Mouse (Mus musculus) ES-Bruce4 (cell line): ENCODE results near the gene Gpr143. TPM values are rescaled to one million over a fixed set of nuclear protein-coding genes. Genes with fewer than 3 reads are reported as not detected.

Source experiments
- H3K27ac ChIP-seq: 2 replicates; pipeline ENCODE4 v1.5.1; 2012; ENCODE audit warnings: low read length, inconsistent platforms; ENCODE audit not compliant: insufficient read depth
- H3K27me3 ChIP-seq: 2 replicates; pipeline ENCODE4 v1.6.1; 2012; ENCODE audit warnings: mild to moderate bottlenecking, low read length, inconsistent platforms; ENCODE audit not compliant: control insufficient read depth, poor library complexity, insufficient read depth, severe bottlenecking
- H3K36me3 ChIP-seq: 2 replicates; pipeline ENCODE4 v1.6.1; 2012; ENCODE audit warnings: inconsistent platforms, mild to moderate bottlenecking, low read length, moderate library complexity; ENCODE audit not compliant: control insufficient read depth, poor library complexity, insufficient read depth, severe bottlenecking
- H3K4me1 ChIP-seq: one replicate; pipeline ENCODE4 v1.8.1; 2011; ENCODE audit warnings: low read length; ENCODE audit not compliant: control insufficient read depth, insufficient read depth
- H3K4me3 ChIP-seq: 2 replicates; pipeline ENCODE4 v1.5.1; 2011; ENCODE audit warnings: low read depth, mild to moderate bottlenecking, low read length
- H3K9ac ChIP-seq: 2 replicates; pipeline ENCODE4 v1.6.1; 2012; ENCODE audit warnings: low read depth, mild to moderate bottlenecking, inconsistent platforms; ENCODE audit not compliant: poor library complexity, severe bottlenecking
- H3K9me3 ChIP-seq: replicated peaks from 2 replicates; pipeline ENCODE4 v1.6.1; 2012; ENCODE audit warnings: mild to moderate bottlenecking, low read length, inconsistent platforms; ENCODE audit not compliant: control insufficient read depth, poor library complexity, insufficient read depth, severe bottlenecking
- CTCF ChIP-seq: IDR thresholded peaks from one replicate; pipeline ENCODE4 v1.8.1; 2011; ENCODE audit warnings: low read depth, low read length
- EP300 ChIP-seq: IDR thresholded peaks from 2 replicates; pipeline ENCODE4 v1.6.1; 2011; ENCODE audit warnings: low read depth, low read length; ENCODE audit not compliant: insufficient read depth
- POLR2A ChIP-seq: IDR thresholded peaks from one replicate; pipeline ENCODE4 v1.8.1; 2011; ENCODE audit warnings: low read length; ENCODE audit not compliant: insufficient read depth
- polyA plus RNA-seq: library from polyadenylated mRNA; stranded (reverse); fragments of >200 nt; gene quantifications from 2 replicates; pipeline ENCODE4 v1.2.4, GENCODE M21; 2011; ENCODE audit warnings: low read depth; ENCODE audit not compliant: missing spikeins, insufficient read depth, insufficient read length

The Gpr143 gene
- polyA plus RNA-seq, 1 experiment = not detected

DNA sequence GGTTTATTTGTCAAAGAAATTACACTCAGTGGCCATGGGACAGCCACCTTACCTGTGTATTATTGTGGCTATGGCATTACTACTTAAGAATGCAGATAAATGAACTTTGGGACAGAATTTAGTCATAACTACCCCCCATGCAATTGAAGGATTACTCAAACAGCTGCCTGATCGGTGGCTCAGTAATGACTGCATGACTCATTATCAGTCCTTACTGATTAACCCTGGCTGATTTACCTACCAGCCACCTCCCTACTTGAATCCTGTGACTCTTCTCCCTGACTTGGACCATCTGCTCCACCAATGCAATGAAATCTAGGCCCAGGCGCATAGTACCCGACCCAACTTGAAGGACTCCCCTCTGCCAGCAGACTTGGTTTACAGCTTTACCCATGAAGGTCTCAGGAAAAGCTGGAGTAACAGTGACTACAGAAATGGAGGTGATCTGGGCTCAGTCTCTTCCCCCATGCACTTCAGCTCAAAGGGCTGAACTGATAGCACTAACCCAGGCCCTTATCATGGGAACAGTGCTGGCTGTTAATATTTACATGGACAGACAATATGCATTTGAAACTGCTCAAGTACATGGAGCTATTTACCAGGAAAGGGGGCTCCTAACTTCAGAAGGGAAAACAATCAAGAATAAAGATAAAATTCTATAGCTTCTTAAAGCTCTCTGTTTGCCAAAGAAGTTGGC is 73.5 kb downstream of the Gpr143 start:
- Histone ChIP-seq H3K4me3 (no peak overlapping the region), H3K9ac (no peak overlapping the region), H3K9me3 (peaks cover 4% of the 10 kb centered on the region; the same call in 1 of the 2 replicates), H3K27me3 (no peaks in the 10 kb centered on the region), H3K27ac (no peak overlapping the region), H3K4me1 (no peaks in the 10 kb centered on the region), H3K36me3 (no peaks in the 10 kb centered on the region)
- TF ChIP-seq EP300 = no peak
- TF ChIP-seq CTCF = no peak
- no peak for TF ChIP-seq POLR2A

Other genes starting within 250 kb of the Gpr143 start
- not detected in 2 replicates for gene Cldn34a, start 218.6 kb upstream of the Gpr143 start, polyA plus RNA-seq
- gene Shroom2, start 12.5 kb upstream of the Gpr143 start, polyA plus RNA-seq = 35.6 and 36.3 TPM in 2 replicates
- gene Usp51, start 224.5 kb downstream of the Gpr143 start, polyA plus RNA-seq = 1.1 and 1.2 TPM in 2 replicates